Mouse (Mus musculus) liver, adult (tissue): ENCODE data around the gene Hcar1.

ENCODE experiments used
- GATA4 ChIP-seq: IDR thresholded peaks from 2 replicates; pipeline ENCODE4 v1.6.1; 2014; ENCODE audit warnings: mild to moderate bottlenecking, low read length; ENCODE audit not compliant: insufficient replicate concordance

Hcar1 gene

DNA sequence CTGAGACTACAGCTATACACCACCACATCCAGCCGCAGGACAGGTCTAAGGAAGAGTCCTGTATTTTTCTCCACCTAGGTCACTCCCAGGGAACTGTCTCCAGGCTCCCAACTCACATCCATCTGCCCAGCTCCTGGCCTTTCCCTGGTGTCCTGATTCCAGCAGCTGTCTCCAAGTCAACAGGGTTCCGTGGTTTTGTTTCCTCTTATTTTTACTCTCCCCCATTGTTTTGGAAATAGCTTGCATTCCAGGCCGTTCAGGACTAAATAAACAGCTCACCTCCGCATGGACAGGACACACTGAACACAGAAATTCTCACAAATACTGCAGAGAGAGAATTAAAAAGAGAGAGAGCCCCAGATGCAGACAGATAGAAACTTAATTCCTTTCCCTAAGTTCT is 42.4 kb downstream of the Hcar1 start:
- TF ChIP-seq GATA4 = no peak

DNA sequence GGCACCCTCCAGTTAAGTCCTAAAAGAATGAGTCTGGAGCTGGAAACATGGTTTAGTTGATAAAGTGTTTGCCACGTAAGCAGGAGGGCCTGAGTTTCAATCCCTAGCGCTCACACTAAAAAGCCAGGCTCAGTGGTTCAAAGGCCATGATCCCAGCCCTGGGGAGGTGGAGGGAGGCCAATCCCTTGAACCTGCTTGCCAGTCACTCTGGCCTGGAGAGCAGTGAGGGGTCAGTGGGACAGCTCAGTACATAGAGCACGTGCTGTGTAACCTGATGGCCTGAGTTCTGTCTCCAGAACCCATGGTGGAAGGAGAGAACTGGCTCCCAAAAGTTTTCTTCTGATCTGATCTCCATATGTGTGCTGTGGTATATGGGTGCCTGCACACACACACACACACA is 45.0 kb downstream of the Hcar1 start:
- no peak; the same call in 1 of the 2 replicates for TF ChIP-seq GATA4

DNA sequence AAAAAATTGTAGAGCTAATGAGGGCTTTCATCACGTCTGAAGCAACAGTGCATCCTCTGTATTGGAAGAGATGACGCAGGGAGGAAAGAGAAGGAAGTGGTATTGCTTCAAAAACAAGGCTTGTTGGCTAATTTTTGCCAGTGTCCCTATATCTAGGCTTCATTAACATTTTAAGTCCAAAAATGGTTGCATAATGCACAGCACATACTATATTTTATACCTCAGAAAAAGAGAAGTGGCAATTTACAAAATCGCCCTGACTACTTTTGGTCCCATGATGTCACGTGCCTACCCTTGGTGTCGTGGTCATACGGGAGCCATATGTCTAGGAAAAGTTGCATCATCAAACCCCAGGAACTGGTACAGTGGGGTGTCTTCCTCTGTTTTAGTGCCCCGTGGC is 47.5 kb downstream of the Hcar1 start:
- TF ChIP-seq GATA4 = no peak

DNA sequence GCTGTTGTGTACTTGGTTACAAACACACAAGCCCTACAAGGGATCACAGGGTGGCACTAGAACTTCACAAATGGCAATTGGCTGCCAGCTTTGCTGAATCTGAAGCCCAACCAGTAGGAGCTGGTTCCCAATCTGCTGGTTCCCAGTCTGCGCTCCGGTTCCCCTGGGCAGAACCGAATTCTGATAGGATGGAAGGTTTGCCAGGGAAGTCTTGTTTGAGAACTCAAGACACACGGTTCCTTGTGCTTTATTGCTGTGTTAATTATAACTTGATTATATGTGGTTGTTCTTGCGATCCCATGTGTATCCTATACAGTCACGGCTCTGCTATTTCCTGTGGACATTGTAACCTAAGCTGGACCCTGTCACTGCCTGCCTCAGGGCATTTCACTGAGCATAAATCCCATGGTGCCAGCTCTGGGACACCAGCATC is 52.1 kb downstream of the Hcar1 start:
- no peak for TF ChIP-seq GATA4
